Mouse (Mus musculus) lung, adult 18-20 months (tissue): ENCODE results near the gene Vgll4.

Source experiments
- DNase-seq, 2 experiments: peaks; one replicate each; pipeline ENCODE4 v3.0.0; 2022; ENCODE audit warnings: mixed read lengths in 2 of 2

Gene Vgll4

DNA sequence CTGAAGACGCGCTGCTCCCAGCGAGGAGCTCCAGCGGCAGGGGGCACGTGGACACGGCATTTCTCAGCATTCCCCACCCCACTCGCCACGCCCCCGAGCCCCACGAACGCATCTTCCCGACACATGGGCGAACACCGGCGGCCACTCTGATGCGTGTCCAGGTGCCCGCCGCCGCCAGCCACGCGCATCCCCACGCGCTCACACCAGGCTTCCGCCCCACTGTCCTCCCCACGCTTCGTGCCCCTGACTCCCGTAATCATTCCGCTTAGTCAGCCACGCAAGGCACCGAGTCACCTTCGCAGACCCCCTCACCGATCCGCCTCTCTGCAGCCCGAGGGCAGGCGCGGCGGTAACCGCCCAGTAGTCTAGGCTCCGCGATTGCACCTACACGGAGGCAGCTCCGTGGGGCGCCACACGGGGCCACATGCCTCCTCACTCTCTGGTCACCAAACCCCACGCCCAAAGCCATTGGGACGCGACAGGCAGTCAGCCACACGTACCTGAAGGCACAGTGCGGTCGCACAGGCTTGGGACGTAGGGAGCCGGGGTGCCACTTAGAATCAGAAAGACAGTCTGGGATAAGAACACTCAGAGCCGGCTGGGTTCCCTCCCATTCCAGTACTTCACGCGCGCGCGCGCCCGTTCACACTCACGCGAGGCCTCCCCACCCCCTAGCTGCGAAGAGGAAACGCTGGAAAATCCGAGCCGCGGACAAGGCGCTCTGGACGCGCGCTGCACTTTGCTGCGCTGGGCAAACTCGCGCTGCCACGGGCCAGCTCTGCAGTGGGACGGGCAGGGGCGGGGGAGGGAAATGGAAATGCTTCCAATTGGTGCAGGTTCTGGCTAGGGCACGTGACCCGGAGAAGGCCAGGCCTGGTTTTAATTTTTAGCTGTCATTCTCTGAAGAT, at the start of gene Vgll4:
TSS of gene Vgll4 (minus strand) at position 782 of the 908 bp plus-strand sequence.
- peak; percentile 84 to 88 for DNase-seq

DNA sequence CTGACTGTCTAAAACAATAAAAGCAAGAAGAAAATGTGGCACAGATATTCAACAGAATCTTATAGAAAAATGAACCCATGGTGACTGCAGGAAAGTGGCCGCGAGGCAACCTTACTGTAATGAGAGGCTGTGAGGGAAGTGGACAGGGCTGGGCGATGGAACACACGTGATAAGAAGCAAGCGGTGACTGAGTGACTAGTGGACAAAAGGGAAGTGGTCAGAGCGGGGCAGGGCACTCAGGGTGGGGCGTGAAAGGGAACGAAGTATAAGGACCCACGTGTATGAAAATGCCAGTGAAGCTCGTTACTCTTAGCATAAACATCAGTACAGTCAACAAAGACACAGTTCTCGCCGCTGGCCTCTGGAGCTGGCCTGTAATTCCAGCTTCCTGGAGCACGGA, 45.7 kb upstream of the Vgll4 start:
- DNase-seq = peak; percentile 19 to 38

DNA sequence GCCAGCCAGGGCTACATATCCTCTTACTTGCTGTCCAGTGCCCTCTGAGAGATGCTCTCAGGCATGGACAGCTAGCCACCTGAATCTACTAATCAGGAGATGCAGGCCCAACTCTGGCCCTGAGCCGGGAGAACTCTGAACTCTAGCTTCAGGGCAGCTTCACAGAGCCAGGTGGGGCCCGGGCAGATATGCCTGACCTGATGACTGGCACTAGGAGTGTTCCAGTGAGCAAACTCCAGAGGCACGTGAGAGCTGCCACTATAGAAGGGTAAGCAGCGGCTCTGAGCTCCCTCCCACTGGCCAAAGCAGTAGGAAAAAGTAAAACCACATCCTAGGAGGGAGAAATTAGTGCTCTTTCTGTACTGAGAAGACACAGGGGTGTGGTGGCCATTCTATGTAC, 43.8 kb upstream of the Vgll4 start:
- DNase-seq = no peak

DNA sequence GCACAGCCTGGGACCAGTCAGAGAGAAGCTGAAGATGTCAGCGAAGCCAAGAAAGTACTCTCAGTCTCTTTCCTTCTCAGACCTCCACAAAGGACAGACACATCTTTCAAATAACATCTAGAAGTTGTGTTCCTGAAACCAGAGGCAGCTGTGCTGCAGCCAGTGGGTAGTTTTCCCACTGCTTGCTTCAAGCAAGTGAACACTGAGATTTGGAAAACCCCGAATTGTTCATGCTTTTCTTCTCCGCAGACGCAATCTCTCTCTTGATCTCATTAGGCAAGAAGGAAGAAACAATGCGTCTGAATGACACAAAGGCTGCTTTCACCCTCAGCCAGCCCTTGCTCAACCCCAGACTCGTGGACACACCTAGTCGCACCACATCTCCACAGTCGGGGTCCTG, 42.0 kb upstream of the Vgll4 start:
- no peak for DNase-seq

DNA sequence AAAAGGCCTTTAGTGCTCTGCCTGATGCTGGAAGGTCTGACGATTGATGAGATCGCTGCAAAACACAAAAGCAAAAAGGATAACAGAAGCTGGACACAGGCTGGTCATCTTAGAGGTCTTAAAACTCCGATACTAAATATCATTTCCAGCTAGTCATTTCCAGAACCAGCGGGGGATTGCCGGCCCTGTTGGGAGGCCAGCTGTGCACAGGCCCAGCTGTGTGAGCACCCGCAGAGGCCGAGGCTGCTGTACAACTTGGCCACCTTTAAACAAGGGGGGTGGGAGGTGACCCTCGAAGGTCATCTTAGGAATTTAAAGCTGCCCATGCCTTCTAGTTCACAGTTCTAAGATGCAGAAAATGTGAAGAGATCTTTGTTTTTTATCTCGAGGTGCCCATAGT, 41.0 kb upstream of the Vgll4 start:
- DNase-seq = no peak

DNA sequence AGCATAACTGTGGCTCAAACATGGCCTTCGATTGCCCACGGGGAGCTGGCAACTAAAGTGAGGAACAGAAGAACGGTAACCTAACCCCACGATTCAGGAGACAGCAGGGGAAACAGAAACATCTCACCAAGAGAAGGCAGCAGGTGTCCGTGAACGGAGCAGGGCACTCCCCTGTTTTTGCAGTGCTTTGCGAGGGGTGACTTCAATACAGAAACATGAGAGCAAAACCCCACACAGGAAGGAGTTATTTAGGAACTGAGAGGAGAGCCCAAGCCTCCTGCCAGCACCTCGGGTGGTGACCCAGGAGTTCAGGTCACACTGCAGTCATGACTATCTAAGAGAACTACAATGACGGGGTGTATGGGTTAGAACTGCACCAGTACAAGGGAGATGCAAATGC, 40.5 kb upstream of the Vgll4 start:
- DNase-seq = no peak

DNA sequence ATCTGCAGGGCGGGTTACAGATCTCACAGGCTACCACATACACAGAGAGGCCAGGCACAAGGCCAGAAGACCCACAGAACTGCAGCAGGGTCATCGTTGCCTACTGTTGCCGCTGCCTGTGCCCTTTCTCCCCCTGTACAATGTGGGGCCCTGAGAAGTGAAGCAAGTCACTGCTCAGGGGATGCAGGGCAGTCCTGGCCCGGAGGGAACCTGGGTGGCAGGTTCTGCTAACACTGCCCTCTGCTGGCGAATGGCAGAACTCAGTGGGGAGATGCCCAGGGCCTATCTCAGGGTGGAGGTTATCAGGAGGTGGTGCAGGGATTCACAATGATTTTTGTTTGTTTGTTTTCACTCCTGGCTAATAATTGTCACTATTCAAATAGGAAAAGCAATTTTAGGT, 37.9 kb upstream of the Vgll4 start:
- peak; percentile 69 to 72 for DNase-seq

DNA sequence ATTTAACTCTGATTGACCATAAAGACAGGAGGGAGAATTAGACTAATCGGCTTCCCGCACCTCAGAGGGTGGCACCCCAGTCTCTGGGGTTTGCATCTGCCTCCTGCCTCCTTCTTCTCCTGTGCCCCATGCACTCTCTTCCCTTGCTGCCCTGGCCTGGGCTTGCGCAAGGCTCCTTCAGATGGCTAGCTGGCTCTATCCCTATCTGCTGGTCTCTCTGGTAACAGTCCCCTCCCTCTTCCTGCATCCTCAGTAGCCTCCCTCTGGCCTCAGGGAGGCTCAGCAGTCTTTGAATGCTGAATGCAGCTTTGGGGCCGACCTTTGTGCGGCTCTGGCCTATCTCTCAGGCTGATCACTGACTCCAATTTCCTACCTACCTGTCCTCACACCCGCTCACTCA, 37.2 kb upstream of the Vgll4 start:
- DNase-seq = peak; percentile 44 to 51

DNA sequence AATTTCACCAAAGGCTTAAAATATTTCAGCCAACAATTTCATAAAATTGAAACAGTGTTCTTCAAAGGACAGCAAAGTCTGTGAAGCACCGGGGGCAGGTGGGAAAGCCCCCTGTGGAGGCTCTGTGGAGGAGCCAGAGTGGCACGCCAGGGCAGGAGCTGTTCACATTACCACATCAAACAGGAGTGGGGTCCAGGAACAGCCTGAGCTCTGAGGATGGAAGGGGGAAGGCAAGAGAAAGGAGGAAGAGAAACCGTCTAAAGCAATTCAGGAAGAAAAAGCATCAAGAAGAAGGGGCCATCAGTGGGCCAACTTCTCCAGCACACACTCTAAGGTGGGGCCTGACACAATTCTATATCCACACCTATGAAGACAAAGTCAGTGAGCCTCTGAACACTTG, 36.3 kb upstream of the Vgll4 start:
- no peak for DNase-seq

DNA sequence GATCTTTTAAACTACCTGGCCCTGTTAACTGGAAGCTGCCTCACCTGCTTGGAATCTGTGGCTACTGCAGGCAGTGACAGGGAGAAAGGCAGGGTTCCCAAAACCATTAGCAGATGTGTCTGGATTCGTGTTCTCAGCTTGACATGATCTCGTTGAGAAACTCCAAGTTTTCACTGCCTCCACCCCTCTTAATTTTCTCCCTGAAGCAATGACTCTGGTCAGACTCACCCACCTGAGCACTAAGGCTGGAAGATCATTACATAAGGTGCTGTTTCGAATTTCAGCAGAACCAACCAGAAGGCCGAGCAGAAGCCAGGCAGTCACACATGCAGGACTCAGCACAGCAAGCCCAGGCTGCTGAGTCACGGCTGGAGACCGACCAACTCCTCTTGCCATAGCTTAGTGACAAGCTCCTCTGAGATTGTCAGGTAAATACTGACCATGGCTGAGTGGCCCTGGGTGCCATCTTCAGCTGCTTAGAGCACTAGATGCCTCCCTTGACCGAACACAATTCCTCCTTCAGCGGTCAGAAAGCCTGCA, 35.6 kb upstream of the Vgll4 start:
- DNase-seq = peak; percentile 48 to 49

DNA sequence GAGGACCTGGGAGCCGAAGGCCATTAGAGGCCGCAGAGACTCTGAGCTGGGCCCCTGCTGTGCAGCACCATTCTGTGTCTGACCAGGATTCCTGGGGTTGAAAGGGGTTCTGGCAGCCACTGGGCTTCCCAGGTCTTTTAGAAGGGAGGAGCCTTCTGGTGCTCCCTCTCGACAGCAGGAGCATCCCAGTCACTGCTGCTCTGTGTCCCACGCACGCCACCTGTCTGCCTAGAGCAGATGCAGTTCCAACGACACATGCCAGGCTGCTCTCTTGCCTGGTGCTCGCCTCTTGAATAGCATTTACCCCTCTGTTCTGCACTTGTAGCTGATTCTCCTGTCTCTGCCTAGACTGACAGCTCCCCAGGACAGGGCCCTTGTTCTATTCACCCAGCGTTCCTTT, 34.8 kb upstream of the Vgll4 start:
- DNase-seq = no peak

DNA sequence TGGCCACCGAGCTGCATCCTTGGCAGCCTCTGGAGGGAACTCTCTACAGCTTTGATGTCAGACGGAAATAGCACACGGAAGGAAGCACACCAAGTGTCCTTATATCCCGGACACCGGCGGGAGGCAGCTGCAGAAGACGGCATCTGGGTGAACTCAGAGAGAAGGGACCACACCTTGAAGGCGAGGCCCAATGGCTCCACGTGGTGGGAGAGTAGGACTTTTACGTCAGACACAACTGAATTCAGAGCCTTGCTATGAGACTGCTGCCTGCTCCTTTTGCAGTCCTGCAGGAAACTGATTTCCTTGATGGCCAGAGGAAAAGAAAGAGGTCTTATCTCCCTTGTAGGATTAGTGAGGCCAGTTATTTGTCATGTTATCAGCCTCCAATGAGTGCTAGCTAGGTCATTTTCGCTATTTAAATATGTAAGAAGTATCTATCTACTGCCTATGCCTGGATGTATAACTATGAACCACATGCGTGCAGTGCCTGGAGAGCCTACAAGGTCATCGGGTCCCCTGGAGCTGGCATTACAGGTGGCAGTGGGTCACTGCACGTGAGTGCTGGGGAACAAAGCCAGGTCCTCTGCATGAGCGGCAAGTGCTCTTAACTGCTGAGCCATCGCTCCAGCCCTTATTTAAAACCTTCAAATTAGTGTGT, 28.7 kb upstream of the Vgll4 start:
- DNase-seq = no peak

DNA sequence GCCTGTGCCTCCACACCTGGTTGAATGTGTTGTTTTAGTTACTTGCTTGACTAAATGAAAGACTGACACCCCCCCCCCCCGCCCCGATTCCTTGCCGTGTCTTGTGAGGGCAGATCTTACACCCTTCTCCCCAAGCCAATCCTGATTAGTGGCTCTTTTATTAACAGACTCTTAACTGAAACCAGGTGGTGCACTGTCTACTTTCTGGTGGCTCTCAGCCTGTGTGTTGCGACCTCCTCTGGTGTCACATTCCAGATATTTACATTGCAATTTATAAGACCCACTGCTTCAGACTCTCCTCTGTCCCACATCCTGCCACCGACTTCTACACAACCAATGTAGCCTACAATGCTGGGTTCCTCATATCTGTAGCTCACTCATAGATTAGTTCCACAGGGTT, 27.7 kb upstream of the Vgll4 start:
- no peak for DNase-seq

DNA sequence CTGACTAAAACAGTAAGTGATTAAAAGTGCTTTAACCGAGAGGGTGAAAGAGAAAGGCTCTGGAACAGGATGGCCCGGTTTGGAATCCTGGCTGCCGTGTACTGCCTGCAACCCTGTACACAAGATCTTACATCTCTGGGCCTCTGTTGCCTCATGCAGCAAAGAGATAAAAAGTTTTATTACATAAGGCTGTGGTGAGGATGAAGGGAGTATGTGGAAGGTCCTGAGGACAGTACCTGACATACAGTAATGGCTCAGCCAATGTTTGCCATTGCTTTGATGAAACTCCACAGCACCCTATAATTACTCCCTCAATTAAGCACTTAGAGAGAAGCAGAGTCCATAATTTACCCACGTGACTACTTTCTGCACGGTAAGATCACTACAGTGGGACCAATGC, 27.1 kb upstream of the Vgll4 start:
- no peak for DNase-seq

DNA sequence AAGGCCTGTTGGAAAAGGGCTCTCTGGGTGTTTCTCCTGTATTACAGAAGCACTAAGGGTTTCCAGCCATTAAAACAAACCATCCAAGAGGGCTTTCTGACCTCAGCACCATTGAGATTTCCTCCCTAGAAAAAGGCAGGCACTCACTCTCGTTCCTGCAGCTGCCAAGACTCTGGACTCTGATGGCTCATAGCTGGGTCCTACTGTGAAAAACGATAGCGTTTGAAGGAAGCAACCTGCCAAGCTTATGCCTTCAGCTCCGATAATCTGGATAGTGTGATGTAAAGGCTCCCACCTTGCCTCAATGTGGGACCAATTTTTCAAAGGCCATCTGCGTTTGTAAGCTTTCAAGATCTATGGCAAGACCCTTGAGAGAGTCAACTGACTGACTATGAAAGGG, 24.3 kb upstream of the Vgll4 start:
- peak in 1 of 2 experiments; percentile 21 for DNase-seq

DNA sequence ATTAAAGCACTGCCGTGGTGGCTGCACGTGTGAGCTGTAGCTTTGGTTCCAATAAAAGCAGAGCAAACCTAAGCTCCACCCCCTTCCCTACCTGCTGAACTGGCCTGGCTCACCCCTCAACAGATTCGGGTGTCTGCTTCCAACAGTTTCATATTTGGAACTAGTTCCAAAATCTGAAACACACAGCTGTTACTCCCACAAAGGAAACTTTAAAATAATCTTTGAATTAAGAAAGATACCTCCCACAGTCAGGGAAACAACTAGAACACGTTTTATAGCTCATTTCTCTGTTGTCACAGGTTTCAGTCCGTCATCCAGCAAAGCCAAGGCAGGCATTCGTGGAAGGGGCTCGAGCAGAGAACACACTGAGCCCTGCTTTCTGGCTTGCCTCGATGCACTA, 23.9 kb upstream of the Vgll4 start:
- no peak for DNase-seq

DNA sequence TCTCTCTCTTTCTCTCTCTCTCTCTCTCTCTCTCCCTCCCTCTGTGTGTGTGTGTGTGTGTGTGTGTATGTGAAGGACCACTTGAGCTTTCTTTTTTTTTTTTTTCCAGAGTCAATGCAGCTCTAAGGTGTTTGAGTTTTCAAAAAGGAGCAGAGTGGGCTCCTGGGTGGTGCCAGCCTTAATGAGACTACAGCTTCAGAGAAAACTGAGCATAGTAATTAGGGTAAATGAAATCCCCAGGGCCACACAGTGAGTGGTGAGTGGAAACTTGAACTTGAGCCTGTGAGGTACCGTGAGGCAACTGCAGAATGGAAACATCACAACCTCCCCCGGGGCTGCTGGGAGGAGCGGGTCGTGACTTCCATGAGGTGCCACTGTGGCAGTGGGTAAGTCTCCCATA, 22.1 kb upstream of the Vgll4 start:
- DNase-seq = no peak

DNA sequence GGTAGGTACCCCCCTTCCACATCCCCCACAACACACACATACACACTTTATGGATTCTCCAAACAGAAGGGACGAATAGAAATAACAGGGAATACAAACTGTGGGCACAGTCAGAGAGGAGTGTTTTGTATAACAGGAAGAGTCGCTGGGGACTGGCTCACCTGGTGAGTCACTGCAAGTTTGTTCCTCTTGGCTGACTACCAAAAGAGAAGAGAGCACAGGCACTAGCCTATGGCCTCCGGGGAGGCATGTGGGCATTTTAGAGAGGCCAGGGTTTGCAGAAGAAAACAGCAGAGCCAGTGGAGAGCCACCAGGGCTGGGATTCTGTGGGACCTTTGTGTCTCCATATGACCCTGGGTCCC, 18.8 kb upstream of the Vgll4 start:
- DNase-seq = peak; percentile 70 to 83

DNA sequence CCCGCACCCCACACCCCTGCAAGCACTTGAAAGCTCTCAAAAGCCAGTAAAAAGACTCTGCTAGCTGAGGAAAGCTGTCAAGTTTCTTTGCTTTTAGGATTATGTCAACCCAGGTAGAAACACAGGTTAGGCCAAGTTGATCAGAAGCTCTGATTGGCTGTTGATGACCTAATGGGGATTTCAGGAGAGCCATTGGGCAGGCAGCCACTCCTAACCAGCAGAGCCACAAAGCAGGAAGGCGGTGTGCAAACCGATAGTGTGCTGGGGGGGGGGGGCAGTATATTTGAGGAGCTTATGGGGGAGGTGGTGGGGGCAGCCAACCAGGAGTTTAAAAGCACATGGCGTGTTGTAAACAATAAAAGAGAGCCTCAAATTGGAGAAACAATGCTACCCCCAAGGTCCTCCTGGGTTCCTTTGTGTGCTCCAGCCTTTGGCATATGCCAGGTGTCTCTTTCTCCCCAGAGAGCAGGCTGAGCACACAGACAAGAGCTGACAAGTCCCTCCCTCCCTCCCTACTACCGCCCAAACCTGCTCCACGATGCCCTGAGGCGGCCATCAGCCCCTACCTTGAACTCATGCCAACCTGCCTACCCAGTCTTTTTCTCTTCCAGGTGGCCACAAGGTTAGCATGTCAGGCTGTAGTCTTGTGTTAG, 18.3 kb upstream of the Vgll4 start:
- peak; percentile 76 to 85 for DNase-seq

DNA sequence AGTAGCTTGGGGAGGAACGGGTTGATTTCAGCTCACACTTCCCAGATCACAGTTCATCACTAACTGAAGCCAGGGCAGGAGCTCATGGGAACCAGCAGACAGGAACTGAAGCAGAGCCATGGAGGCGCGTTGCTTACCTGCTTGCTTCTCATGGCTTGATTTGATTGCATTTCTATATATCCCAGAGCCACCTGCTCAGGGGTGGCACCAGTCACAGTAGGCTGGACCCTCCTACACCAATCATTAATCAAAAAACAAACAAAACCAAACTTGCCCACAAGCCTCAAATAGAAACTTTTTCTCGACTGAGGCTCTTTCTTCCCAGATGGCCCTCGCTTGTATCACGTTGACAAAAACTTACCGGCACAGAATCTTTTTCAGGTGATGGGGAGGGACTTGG, 12.9 kb upstream of the Vgll4 start:
- DNase-seq = no peak

DNA sequence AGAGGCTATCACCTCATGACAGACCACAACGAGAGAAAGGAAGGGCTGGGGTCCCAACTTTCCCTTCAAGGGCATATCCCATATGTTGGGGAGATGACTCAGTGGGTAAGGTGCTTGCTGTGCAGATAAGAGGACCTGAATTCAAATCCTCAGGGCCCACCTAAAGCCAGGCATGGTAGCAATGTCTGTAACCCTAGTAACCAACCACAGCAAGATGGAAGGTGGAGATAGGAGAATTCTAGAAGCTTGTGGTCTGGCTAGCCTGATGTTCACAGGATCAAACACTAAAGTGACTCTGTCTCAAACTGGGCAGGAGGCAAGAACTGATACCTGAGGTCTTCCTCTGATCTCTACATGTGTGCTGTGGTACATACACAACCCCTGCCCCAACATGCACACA, 9.9 kb upstream of the Vgll4 start:
- DNase-seq = no peak

DNA sequence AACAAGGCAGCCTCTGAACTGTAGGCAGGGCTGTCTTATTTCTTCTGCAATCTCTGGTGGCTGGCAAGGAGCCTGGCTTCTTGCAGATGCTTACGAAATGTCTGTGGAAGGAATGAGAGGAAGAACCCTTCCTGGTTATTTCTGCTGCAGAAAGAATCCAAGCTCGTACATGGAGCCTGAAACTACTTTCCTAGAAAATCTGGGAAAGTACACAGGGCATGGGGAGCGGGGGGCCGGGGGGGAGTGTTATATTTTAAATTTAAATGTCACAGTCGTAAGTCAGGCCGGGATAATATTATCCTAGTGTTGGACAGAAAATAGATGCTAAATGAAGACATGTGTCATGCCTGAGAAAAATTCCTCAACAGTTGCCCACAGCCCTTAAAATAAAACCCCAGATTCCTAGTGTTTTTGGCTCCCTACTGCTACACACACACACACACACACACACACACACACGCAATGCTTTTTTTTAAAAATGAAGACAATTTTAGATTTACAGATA, 7.2 kb upstream of the Vgll4 start:
- peak; percentile 66 to 76 for DNase-seq

DNA sequence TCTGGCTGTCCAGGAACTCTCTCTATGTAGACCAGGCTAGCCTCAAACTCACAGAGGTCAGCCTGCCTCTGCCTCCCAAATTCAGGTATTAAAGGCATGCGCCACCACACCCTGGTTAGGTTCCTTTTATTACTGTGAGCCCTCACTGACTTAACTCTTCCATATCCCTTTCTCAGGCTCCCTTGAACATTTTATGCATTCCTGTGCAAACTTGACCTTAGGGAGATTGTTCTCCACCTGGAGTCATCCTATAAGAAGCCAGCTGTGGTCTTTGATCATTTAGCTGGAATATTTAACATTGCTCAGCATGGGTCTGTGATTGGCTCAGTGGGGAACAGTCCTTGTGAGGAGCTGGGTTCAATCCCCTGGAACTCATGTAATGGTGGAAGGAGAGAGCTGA, 4.5 kb upstream of the Vgll4 start:
- no peak for DNase-seq

DNA sequence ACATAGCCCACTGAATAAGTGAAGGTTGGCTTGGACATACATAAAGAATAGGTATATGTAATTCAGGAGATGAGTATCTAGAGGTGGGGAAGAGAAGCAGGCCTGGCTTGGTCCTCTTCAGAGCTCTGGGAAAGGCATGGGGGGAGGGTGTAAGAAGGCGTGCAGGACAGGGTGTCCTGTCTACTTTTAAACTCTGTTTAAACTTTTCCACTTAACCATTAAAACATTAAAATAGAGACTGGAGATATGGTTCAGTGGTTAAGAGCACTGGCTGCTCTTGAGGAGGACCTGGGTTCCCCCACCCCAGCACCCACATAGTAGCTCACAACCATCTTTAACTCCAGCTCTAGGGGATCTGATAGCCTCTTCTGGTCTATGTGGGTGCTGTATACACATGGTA, 3.2 kb upstream of the Vgll4 start:
- no peak for DNase-seq
